Mouse (Mus musculus): ENCODE data around the gene Hes2. TPM values are rescaled to one million over a fixed set of nuclear protein-coding genes. Genes with fewer than 3 reads are reported as not detected.

The Hes2 gene
- polyA plus RNA-seq, 1 experiment from 2014 or later, result not detected

DNA sequence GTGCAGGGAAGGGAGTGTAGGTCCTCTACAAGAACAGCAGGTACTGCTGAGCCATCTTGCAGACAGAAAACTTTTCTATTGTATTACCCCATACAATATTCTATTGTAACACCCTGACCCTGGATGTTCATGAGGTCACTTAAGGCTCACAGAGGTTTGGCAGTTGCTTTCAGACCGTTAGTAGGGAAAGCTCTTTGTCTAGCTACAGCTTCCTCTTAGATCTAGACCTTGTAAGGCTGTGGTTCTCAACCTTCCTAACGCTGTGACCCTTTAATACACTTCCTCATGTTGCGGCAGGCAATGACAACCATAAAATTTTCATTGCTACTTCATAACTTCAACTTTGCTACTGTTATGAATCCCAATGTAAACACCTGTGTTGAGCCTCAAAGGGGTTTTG, 18.0 kb downstream of the Hes2 start:
- ATAC-seq (replicated peaks; ENCODE audit: low FRiP score, low TSS enrichment, low read depth) (no peak), DNase-seq (ENCODE audit: low spot score) (no peak)
- Histone ChIP-seq H3K27me3 (replicated peaks; ENCODE audit: control insufficient read depth, insufficient read depth, low read length) (peaks cover 26% of the 10 kb centered on the region), H3K4me1 (replicated peaks; ENCODE audit: control insufficient read depth, insufficient read depth, low read length) (peaks cover 13% of the 10 kb centered on the region; the same call in 1 of the 2 replicates), H3K9me3 (ENCODE audit: control insufficient read depth, low read length) (no peaks in the 10 kb centered on the region), H3K4me3 (ENCODE audit: low read depth, low read length) (no peak overlapping the region), H3K36me3 (ENCODE audit: control insufficient read depth, insufficient read depth, low read length) (no peaks in the 10 kb centered on the region), H3K4me2 (ENCODE audit: low read length) (no peak overlapping the region), H3K9ac (ENCODE audit: low read length) (no peak overlapping the region), H3K27ac (ENCODE audit: low read depth) (no peak overlapping the region)
- WGBS, result 67% methylated on average over 3 of the region's 3 CpGs

DNA sequence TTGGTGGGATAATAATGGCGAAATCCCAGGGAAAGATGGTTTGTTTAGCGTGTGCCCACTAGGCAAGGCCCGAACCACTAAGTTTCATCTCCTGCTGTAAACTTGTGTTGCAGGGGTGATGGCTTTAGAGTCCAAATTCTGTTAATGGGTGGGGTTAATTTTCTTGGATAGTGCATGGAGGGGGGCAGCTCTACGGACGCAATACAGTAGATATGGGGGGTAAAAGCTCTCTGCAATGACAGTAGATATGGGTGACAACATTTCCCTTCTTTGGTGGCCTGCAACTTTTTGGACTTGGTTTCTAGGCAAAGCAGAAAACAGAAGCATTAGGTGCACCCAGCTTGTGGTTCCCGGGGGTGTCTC, 18.5 kb downstream of the Hes2 start:
- peak overlapping the region; percentile 63 for H3K4me3 ChIP-seq (ENCODE audit: low read depth, low read length)
- peaks cover 13% of the 10 kb centered on the region; the same call in 1 of the 2 replicates for H3K4me1 ChIP-seq (replicated peaks; ENCODE audit: control insufficient read depth, insufficient read depth, low read length)
- peaks cover 26% of the 10 kb centered on the region for H3K27me3 ChIP-seq (replicated peaks; ENCODE audit: control insufficient read depth, insufficient read depth, low read length)
- H3K36me3 ChIP-seq (ENCODE audit: control insufficient read depth, insufficient read depth, low read length), result no peaks in the 10 kb centered on the region
- H3K9me3 ChIP-seq (ENCODE audit: control insufficient read depth, low read length), result no peaks in the 10 kb centered on the region
- peak overlapping the region; percentile 90 for H3K4me2 ChIP-seq (ENCODE audit: low read length)
- peak overlapping the region; percentile 87 for H3K9ac ChIP-seq (ENCODE audit: low read length)
- DNase-seq (ENCODE audit: low spot score), result no peak
- H3K27ac ChIP-seq (ENCODE audit: low read depth), result peak overlapping the region; percentile 71; the same call in 1 of the 2 replicates
- ATAC-seq (replicated peaks; ENCODE audit: low FRiP score, low TSS enrichment, low read depth), result no peak
- 63% methylated on average over 6 of the region's 6 CpGs for WGBS

GRCm38 (mm10) chr4:152177537-152178343, 19.1 kb downstream of the Hes2 start, which contains the start of gene Acot7:
TSS of gene Acot7 (plus strand) at chr4:152178134.
- DNase-seq (ENCODE audit: low spot score) (peak; percentile 90), ATAC-seq (replicated peaks; ENCODE audit: low FRiP score, low TSS enrichment, low read depth) (peak; percentile 97)
- under 1% methylated on average over 74 of the region's 108 CpGs for WGBS
- peak within 1 kb of the TSS; percentile 63 for H3K4me3 ChIP-seq (ENCODE audit: low read depth, low read length)
- no peaks in the 10 kb centered on the region for H3K36me3 ChIP-seq (ENCODE audit: control insufficient read depth, insufficient read depth, low read length)
- no peaks in the 10 kb centered on the region for H3K9me3 ChIP-seq (ENCODE audit: control insufficient read depth, low read length)
- peak within 1 kb of the TSS; percentile 87 for H3K9ac ChIP-seq (ENCODE audit: low read length)
- H3K4me1 ChIP-seq (replicated peaks; ENCODE audit: control insufficient read depth, insufficient read depth, low read length), result peaks cover 13% of the 10 kb centered on the region; the same call in 1 of the 2 replicates
- peak within 1 kb of the TSS; percentile 90 for H3K4me2 ChIP-seq (ENCODE audit: low read length)
- H3K27me3 ChIP-seq (replicated peaks; ENCODE audit: control insufficient read depth, insufficient read depth, low read length), result peaks cover 26% of the 10 kb centered on the region
- peak within 1 kb of the TSS; percentile 71 for H3K27ac ChIP-seq (ENCODE audit: low read depth)

GRCm38 (mm10) chr4:152178344-152178864, 19.7 kb downstream of the Hes2 start:
- peaks cover 26% of the 10 kb centered on the region for H3K27me3 ChIP-seq (replicated peaks; ENCODE audit: control insufficient read depth, insufficient read depth, low read length)
- peak overlapping the region; percentile 37 for H3K9ac ChIP-seq (ENCODE audit: low read length)
- ATAC-seq (replicated peaks; ENCODE audit: low FRiP score, low TSS enrichment, low read depth), result peak; percentile 70
- H3K36me3 ChIP-seq (ENCODE audit: control insufficient read depth, insufficient read depth, low read length), result no peaks in the 10 kb centered on the region
- H3K4me2 ChIP-seq (ENCODE audit: low read length), result peak overlapping the region; percentile 90
- H3K4me3 ChIP-seq (ENCODE audit: low read depth, low read length), result peak overlapping the region; percentile 63
- WGBS, result under 1% methylated on average over 34 of the region's 35 CpGs
- H3K27ac ChIP-seq (ENCODE audit: low read depth), result no peak overlapping the region
- DNase-seq (ENCODE audit: low spot score), result no peak
- H3K4me1 ChIP-seq (replicated peaks; ENCODE audit: control insufficient read depth, insufficient read depth, low read length), result peaks cover 13% of the 10 kb centered on the region; the same call in 1 of the 2 replicates
- no peaks in the 10 kb centered on the region for H3K9me3 ChIP-seq (ENCODE audit: control insufficient read depth, low read length)

GRCm38 (mm10) chr4:152178916-152179705, 20.4 kb downstream of the Hes2 start:
- ATAC-seq (replicated peaks; ENCODE audit: low FRiP score, low TSS enrichment, low read depth) (no peak), DNase-seq (ENCODE audit: low spot score) (no peak)
- peak overlapping the region; percentile 63 for H3K4me3 ChIP-seq (ENCODE audit: low read depth, low read length)
- H3K4me1 ChIP-seq (replicated peaks; ENCODE audit: control insufficient read depth, insufficient read depth, low read length), result peaks cover 13% of the 10 kb centered on the region; the same call in 1 of the 2 replicates
- H3K9me3 ChIP-seq (ENCODE audit: control insufficient read depth, low read length), result no peaks in the 10 kb centered on the region
- WGBS, result 30% methylated on average over 16 of the region's 16 CpGs
- no peak overlapping the region for H3K27ac ChIP-seq (ENCODE audit: low read depth)
- H3K4me2 ChIP-seq (ENCODE audit: low read length), result peak overlapping the region; percentile 90
- H3K27me3 ChIP-seq (replicated peaks; ENCODE audit: control insufficient read depth, insufficient read depth, low read length), result peaks cover 19% of the 10 kb centered on the region
- H3K36me3 ChIP-seq (ENCODE audit: control insufficient read depth, insufficient read depth, low read length), result no peaks in the 10 kb centered on the region
- H3K9ac ChIP-seq (ENCODE audit: low read length), result peak overlapping the region; percentile 37; the same call in 1 of the 2 replicates

DNA sequence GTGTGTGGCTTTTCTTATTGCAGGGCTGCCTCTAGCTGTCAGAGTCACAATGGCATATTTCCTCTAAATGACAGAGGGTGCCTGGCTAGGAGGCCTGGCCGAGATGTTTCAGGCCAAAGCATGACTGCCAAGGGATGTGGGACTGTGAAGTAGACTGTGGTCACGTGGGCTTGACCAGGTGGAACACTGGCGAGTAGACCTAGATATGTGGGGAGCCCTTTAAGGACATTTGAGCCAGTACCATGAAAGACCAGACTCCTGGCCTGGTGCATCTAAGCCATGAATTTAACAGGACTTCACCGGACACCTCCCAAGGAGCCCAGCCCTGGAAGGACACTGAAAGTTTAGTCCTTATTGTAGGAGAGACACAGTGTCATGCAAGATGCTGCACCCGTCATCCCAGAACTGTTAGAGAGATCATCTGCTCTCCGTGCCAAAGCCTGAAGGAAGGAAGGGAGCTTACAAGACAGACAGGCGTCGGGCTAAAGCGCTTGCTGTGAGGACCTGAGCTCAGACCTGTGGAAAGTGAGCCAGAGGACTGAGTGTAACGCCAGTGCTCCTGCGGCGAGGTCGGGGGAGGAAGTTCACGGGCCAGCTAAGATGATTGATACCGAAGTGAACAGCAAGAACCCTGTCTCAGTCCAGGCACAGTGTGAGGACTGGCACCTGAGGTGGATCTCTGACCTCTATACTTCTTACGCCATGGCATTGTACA, 21.4 kb downstream of the Hes2 start:
- Histone ChIP-seq H3K4me3 (ENCODE audit: low read depth, low read length) (no peak overlapping the region), H3K27ac (ENCODE audit: low read depth) (no peak overlapping the region), H3K36me3 (ENCODE audit: control insufficient read depth, insufficient read depth, low read length) (no peaks in the 10 kb centered on the region), H3K9ac (ENCODE audit: low read length) (no peak overlapping the region), H3K4me2 (ENCODE audit: low read length) (no peak overlapping the region), H3K27me3 (replicated peaks; ENCODE audit: control insufficient read depth, insufficient read depth, low read length) (peaks cover 16% of the 10 kb centered on the region), H3K4me1 (replicated peaks; ENCODE audit: control insufficient read depth, insufficient read depth, low read length) (peaks cover 16% of the 10 kb centered on the region; the same call in 1 of the 2 replicates), H3K9me3 (ENCODE audit: control insufficient read depth, low read length) (no peaks in the 10 kb centered on the region)
- 88% methylated on average over 16 of the region's 16 CpGs for WGBS
- ATAC-seq (replicated peaks; ENCODE audit: low FRiP score, low TSS enrichment, low read depth), result no peak
- DNase-seq (ENCODE audit: low spot score), result no peak

DNA sequence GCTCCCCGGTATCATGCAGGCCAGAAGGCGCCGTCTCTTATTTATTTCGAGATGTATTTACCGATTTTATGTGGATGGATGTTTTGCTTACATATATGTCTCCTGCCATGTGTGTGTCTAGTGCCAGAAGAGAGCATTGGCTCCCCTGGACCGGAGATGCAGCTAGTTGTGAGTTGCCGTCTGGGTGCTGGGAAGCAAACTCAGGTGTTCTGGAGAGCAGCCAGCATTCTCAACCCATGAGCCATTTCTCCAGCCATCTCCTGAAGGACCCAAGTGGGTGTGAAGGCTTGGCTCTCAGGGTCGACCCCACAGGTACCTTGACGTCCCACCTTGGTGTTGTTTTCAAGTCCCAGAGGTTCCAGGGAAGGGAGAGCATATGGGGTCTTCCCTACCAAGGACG, 23.5 kb downstream of the Hes2 start:
- DNase-seq (ENCODE audit: low spot score) (no peak), ATAC-seq (replicated peaks; ENCODE audit: low FRiP score, low TSS enrichment, low read depth) (no peak)
- H3K4me1 ChIP-seq (replicated peaks; ENCODE audit: control insufficient read depth, insufficient read depth, low read length), result peaks cover 27% of the 10 kb centered on the region
- H3K4me2 ChIP-seq (ENCODE audit: low read length), result no peak overlapping the region
- H3K9me3 ChIP-seq (ENCODE audit: control insufficient read depth, low read length), result no peaks in the 10 kb centered on the region
- H3K27me3 ChIP-seq (replicated peaks; ENCODE audit: control insufficient read depth, insufficient read depth, low read length), result peaks cover 12% of the 10 kb centered on the region
- H3K9ac ChIP-seq (ENCODE audit: low read length), result no peak overlapping the region
- H3K27ac ChIP-seq (ENCODE audit: low read depth), result no peak overlapping the region
- whole genome bisulfite sequencing, result 88% methylated on average over 10 of the region's 10 CpGs
- no peaks in the 10 kb centered on the region for H3K36me3 ChIP-seq (ENCODE audit: control insufficient read depth, insufficient read depth, low read length)
- no peak overlapping the region for H3K4me3 ChIP-seq (ENCODE audit: low read depth, low read length)

Measured in intestine, embryonic 14.5 days (tissue).